Mouse (Mus musculus): ENCODE data around the gene Dlgap5.

DNA sequence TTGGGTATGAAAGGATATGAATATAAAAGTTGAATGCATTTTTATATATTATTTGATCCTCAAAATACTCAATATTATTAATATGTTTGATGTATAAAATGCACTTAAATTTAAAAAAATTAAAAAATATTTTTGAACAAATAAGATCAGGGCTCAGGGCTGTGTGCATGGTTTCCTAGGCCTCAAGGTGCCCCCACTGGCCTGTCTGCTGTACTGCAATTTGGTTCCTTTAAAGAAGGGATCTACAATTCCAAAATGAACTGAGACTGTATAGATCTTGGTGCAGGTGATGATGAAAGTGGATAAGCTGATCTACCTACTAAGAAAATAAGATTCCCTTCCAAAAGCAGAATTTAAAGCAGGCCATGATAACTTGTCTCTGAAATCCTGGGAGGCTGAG is 14.8 kb upstream of the Dlgap5 start:
- TF ChIP-seq CTCF (IDR thresholded peaks at IDR 0.05; ENCODE audit: extremely low read depth, insufficient read depth, insufficient read length, insufficient replicate concordance) = no peak; the same call in 1 of the 2 replicates
- TF ChIP-seq POLR2A (IDR thresholded peaks at IDR 0.05; ENCODE audit: low read depth, low read length) = no peak
